Mouse (Mus musculus): Measurements from ENCODE around the gene Elf5.

Elf5 gene

DNA sequence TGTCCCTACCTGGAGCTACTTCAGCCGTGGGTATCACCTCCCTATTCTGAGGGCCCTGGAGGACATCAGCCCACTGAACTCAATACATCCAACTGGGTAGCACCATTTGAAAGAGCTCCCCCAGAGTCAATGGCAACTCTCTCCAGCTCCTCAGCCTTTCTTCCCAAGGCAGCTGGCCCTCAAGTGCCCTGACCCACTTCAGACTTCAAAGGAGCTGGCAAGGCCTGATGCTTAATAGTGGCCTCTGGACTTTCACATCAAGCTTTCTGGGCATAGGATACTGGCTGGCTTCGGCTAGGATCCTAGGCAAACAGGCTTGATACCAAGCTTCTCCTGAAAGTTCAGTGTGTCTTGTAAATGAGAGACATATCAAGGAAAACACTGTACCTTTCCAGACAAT is 23.6 kb downstream of the Elf5 start:
- DNase-seq (ENCODE audit: low read depth, low spot score): no peak

DNA sequence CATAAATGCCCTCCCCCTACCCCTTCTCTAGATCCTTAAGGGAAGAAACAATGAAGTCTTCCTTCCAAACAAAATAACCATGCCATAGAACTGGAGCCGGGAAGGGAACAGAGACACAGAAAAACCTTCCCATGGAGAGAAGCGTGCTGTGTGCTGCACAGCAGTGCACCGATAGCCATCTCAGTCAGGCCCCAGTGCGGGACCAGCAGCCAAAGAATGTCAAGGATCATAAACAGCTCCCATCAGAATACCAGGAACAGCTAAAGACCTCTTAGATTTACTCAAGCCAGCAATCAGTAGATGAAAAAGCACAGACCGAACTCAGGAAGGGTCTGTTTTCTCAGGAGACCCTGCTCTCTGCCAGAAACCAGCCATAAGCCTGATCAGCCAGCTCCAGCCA is 25.0 kb downstream of the Elf5 start:
- DNase-seq (ENCODE audit: low read depth, low spot score): no peak

GRCm38 (mm10) chr2:103439071-103439622 is 27.7 kb downstream of the Elf5 start:
- DNase-seq (ENCODE audit: low read depth, low spot score): no peak

- DNase-seq (ENCODE audit: low read depth, low spot score): peak; percentile 83
Measured at GRCm38 (mm10) chr2:103439710-103440109, 28.2 kb downstream of the Elf5 start.

GRCm38 (mm10) chr2:103445776-103446175 is 34.3 kb downstream of the Elf5 start:
- peak; percentile 70 for DNase-seq (ENCODE audit: low read depth, low spot score)

DNA sequence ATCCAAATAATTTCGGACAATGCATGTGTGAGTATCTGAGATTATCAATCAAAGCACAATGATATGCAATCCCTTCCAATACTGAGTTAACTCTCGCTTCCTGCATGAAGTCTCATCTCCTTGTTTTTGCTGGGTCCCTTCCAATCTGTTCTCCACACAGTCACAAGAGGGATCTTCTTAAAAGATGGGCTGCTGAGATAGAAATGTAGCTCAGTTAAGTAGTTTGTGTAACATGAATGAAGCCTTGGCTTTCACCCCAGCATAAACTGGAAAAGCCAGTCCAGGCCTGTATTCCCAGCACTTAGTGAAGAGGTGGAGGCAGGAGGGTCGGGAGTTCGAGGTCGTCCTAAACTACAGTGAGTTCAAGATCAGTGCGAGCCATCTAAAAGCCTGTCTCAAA is 34.8 kb downstream of the Elf5 start:
- no peak for DNase-seq (ENCODE audit: low read depth, low spot score)

DNA sequence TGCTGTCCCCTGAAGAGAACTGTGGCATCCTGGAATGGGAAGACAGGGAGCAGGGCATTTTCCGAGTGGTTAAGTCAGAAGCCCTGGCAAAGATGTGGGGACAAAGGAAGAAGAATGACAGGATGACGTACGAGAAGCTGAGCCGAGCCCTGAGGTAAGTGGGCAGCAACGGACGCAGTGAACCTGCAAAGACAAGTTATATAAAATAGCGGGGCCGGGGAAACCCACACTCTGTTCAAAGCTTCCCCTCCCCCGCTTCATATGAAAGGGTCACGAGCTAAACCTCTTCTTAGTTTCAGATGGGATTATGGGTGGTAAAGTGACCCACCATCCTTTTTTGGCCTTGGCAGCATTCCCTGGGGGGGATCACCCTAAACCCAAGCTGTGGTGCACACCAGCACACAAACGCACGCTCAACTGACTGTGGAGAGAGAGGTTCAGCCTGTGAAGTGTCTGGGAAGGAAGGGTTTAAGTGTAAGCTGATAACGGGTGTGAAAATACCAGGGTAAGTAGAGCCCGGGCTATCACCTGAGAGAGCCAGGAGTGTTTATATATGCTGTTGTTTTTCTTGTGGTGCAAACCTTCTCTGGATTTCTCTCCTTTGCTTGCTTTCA is 37.6 kb downstream of the Elf5 start:
- DNase-seq (ENCODE audit: low read depth, low spot score): no peak

DNA sequence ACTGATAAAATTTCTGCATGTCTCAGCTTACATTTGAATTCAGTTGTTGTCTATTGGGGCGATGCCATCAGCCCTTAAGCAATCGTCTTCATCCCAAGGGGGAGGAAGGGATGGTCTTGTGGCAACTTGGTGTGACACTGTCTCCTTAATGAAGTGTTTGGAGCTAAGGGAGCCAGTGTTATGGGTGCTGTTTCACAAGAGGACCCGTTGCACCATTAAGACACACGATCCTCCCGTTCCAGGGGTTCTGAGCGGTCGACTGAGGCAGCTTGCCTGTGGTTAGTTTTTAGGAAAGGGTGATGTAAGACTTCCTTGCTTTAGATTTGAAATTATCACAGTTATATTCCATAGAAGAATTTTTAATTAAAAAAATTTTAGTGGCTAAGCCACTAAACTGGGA is 38.3 kb downstream of the Elf5 start:
- no peak for DNase-seq (ENCODE audit: low read depth, low spot score)

- DNase-seq (ENCODE audit: low read depth, low spot score): no peak
Measured at GRCm38 (mm10) chr2:103450267-103450666, 38.8 kb downstream of the Elf5 start.

DNA sequence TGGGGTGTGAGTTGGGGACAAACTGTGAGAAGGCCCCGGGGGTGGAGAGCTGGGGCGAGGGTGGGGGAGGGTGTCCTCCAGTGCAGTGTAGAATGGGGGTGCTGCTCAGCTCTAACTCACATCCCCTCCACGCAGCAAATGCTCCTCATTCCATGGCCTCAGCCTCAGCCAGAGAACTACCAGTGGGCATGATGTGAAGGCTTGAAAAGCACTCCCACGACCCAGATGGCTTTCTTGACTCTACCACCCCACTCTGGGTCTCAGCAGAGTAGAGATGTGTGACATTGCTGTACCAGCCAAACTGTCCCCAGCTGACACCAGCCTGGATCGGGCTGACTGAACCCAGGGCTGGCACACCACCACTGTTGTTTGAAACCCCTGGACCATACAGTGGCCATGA is 41.1 kb downstream of the Elf5 start:
- DNase-seq (ENCODE audit: low read depth, low spot score): no peak

DNA sequence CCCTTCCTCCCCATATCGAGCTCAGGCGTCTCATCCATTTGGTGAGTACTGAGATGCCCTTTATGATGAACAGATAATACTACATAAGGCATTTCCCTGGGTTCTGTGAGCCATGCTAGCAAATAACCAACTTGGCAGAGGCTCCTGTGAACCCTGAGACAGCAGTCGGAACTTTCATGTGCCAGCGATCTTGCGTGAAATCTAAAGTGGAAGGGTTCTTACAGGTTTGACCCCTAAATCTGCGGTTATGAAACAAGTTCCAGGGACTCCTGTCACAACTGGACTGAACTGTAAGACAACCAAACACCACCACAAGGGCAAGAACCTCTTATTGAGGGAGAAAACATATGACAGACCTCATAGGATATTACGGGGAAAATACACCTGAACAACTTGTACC is 44.3 kb downstream of the Elf5 start:
- no peak for DNase-seq (ENCODE audit: low read depth, low spot score)

DNA sequence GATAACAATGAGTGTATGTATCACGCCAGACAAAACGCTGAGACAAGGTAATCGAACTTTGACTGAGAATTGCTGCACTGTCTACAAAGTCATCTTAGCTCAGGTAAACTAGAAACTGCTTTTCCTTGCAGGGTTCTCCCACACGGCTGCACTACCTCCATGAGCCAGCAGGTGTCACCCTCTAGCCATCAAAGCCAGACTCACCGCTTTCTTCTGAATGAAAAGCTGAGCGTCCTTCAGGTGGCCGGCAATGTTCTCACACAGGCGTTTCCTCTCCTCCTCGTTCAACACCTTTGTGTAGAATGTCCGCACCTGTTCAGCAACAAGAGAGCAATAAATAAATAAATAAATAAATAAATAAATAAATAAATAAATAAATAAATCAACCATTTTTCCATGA is 45.2 kb downstream of the Elf5 start:
- DNase-seq (ENCODE audit: low read depth, low spot score): peak; percentile 72

- no peak for DNase-seq (ENCODE audit: low read depth, low spot score)
Measured at GRCm38 (mm10) chr2:103457048-103457447, 45.6 kb downstream of the Elf5 start.

DNA sequence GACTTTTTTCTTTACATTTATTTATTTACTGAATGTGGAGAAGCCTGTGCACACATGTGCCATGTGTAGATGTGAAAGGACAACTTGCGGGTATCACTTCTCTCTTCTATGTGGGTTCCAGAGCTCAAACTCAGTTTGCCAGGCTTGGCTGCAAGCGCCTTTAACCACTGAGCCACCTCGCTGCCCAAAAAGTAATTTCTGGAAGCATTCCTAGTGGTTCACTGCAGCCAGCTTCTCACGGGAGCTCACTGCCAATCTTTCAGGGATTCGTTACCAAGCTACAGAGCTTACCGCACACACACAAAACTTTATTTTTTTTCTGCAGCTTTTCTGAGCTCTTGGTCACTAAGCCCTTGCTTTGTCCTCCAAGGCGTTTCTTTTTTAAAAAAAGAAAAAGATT is 46.1 kb downstream of the Elf5 start:
- DNase-seq (ENCODE audit: low read depth, low spot score): no peak

- DNase-seq (ENCODE audit: low read depth, low spot score): no peak
Measured at GRCm38 (mm10) chr2:103459069-103459468, 47.6 kb downstream of the Elf5 start.

DNA sequence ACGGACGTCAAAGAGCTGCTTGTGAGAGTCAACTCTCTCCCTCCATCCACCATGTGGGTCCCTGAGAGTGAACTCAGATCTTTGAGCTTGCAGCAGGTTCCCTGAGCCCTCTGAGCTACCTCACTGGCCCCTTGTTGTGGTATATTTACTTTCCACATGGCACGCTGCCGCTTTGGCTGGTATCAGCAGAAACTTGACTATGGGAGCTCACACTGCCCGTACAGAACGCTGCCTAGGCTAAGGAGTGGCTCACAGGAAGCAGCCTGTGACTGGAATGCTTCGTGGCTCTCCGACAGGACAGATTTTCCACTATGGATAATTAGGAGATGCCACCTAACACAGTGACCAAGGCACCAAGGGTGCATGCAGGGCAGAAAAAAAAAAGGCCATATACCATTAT is 49.7 kb downstream of the Elf5 start:
- DNase-seq (ENCODE audit: low read depth, low spot score): no peak

- DNase-seq (ENCODE audit: low read depth, low spot score): no peak
Measured at GRCm38 (mm10) chr2:103461743-103462142, 50.3 kb downstream of the Elf5 start.

DNA sequence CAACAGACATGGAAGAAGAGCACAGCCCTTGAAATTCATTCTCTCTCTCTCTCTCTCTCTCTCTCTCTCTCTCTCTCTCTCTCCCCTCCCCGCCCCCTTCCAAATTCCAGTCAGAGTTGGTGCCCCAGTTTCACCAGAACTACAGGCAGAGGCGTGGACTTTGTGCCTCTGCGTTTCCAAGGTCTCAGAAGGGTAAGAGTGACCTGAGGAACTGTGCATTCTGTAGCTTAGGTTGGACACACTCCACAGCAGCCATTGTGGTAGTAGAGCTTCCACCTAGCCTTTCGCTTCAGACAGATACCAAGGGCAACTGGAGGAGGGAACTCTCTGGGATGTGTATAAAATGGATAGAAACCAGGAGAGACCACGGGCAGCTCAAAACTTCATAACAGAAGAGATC is 51.3 kb downstream of the Elf5 start:
- DNase-seq (ENCODE audit: low read depth, low spot score): no peak

GRCm38 (mm10) chr2:103464524-103464923 is 53.0 kb downstream of the Elf5 start:
- DNase-seq (ENCODE audit: low read depth, low spot score): no peak

DNA sequence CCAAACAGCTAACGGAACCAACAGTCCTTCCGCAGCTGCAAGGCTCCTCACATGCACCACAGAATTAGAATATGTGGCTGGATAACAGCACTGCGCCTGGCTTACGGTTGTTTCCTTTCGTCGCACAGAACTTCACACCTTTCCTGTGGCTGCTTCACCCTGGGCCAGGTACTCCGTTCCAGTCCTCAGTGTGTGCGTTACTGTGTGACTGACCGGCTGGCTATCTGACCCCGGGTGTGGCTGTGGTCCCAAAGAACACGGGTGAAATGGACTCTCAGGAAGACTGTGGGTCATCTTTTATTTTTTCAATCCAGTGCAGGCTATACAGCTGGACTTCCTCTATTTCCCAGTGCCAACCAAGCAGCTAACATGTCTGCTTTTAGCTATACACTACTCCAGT is 53.9 kb downstream of the Elf5 start:
- no peak for DNase-seq (ENCODE audit: low read depth, low spot score)

GRCm38 (mm10) chr2:103466272-103466671 is 54.8 kb downstream of the Elf5 start:
- DNase-seq (ENCODE audit: low read depth, low spot score): no peak

DNA sequence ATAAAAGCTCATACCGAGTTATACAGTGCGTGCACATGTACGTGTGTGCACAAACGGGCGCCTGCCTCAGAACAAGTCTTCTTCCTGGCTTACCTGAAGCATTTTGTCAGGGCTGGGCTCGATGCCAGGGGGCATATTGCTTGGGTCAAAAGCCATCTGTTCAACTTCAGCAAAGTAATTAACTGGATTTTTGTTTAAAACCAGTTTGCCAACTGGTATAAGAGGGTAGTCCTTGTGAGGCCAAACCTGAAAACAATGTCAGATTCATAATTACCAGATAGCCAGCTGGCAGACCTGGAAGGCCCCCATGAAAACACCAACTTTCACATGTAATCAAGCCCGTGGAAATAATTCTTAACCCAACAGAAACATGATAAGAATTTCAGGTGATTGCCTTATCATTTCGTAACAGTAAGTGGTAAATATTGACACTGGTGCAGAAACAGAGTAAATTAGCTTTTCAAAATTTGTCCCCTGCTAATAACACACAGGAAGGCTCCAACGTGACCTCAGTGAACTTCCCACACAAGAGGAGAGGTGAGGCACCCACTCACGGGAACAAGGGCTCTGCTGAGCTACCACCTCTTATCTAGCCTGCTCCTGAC is 55.6 kb downstream of the Elf5 start:
- no peak for DNase-seq (ENCODE audit: low read depth, low spot score)

GRCm38 (mm10) chr2:103473362-103473761 is 61.9 kb downstream of the Elf5 start:
- DNase-seq (ENCODE audit: low read depth, low spot score): no peak

GRCm38 (mm10) chr2:103476180-103476579 is 64.7 kb downstream of the Elf5 start:
- no peak for DNase-seq (ENCODE audit: low read depth, low spot score)

Data from R1 (cell line).